Mouse (Mus musculus): ENCODE measurements at regions not wholly inside any gene's neighbourhood (a gene's known extent, or its start where the extent isn't known, plus 50 kb on each side); places are given as distances from the start of the nearest gene placed in this dataset.

- no peak for TF ChIP-seq GATA1 (IDR thresholded peaks at IDR 0.05; ENCODE audit: low read length)
Observed at GRCm38 (mm10) chr13:111369916-111370315, 115.1 kb downstream of the Actbl2 start.

GRCm38 (mm10) chr13:111373281-111373680 lies 116.6 kb downstream of the Gpbp1 start:
- TF ChIP-seq GATA1 (IDR thresholded peaks at IDR 0.05; ENCODE audit: low read length): no peak

- TF ChIP-seq GATA1 (IDR thresholded peaks at IDR 0.05; ENCODE audit: low read length): no peak
Observed at GRCm38 (mm10) chr13:111373801-111374200, 116.1 kb downstream of the Gpbp1 start.

Measured in G1E-ER4 (cell line).